Mouse (Mus musculus) ES-Bruce4 (cell line): ENCODE data around the gene Mgmt. TPM values are rescaled to one million over a fixed set of nuclear protein-coding genes. Genes with fewer than 3 reads are reported as not detected.
A peak's percentile ranks its signal among the peaks of the same experiment; 100 is the strongest.

ENCODE experiments used
- H3K27ac ChIP-seq: 2 replicates; pipeline ENCODE4 v1.5.1; 2012; ENCODE audit warnings: low read length, inconsistent platforms; ENCODE audit not compliant: insufficient read depth
- H3K27me3 ChIP-seq: 2 replicates; pipeline ENCODE4 v1.6.1; 2012; ENCODE audit warnings: mild to moderate bottlenecking, low read length, inconsistent platforms; ENCODE audit not compliant: control insufficient read depth, poor library complexity, insufficient read depth, severe bottlenecking
- H3K36me3 ChIP-seq: 2 replicates; pipeline ENCODE4 v1.6.1; 2012; ENCODE audit warnings: inconsistent platforms, mild to moderate bottlenecking, low read length, moderate library complexity; ENCODE audit not compliant: control insufficient read depth, poor library complexity, insufficient read depth, severe bottlenecking
- H3K4me1 ChIP-seq: one replicate; pipeline ENCODE4 v1.8.1; 2011; ENCODE audit warnings: low read length; ENCODE audit not compliant: control insufficient read depth, insufficient read depth
- H3K4me3 ChIP-seq: 2 replicates; pipeline ENCODE4 v1.5.1; 2011; ENCODE audit warnings: low read depth, mild to moderate bottlenecking, low read length
- H3K9ac ChIP-seq: 2 replicates; pipeline ENCODE4 v1.6.1; 2012; ENCODE audit warnings: low read depth, mild to moderate bottlenecking, inconsistent platforms; ENCODE audit not compliant: poor library complexity, severe bottlenecking
- H3K9me3 ChIP-seq: replicated peaks from 2 replicates; pipeline ENCODE4 v1.6.1; 2012; ENCODE audit warnings: mild to moderate bottlenecking, low read length, inconsistent platforms; ENCODE audit not compliant: control insufficient read depth, poor library complexity, insufficient read depth, severe bottlenecking
- CTCF ChIP-seq: IDR thresholded peaks from one replicate; pipeline ENCODE4 v1.8.1; 2011; ENCODE audit warnings: low read depth, low read length
- EP300 ChIP-seq: IDR thresholded peaks from 2 replicates; pipeline ENCODE4 v1.6.1; 2011; ENCODE audit warnings: low read depth, low read length; ENCODE audit not compliant: insufficient read depth
- POLR2A ChIP-seq: IDR thresholded peaks from one replicate; pipeline ENCODE4 v1.8.1; 2011; ENCODE audit warnings: low read length; ENCODE audit not compliant: insufficient read depth
- polyA plus RNA-seq: library from polyadenylated mRNA; stranded (reverse); fragments of >200 nt; gene quantifications from 2 replicates; pipeline ENCODE4 v1.2.4, GENCODE M21; 2011; ENCODE audit warnings: low read depth; ENCODE audit not compliant: missing spikeins, insufficient read depth, insufficient read length

Gene Mgmt
- polyA plus RNA-seq, 1 experiment: 9.6 TPM

DNA sequence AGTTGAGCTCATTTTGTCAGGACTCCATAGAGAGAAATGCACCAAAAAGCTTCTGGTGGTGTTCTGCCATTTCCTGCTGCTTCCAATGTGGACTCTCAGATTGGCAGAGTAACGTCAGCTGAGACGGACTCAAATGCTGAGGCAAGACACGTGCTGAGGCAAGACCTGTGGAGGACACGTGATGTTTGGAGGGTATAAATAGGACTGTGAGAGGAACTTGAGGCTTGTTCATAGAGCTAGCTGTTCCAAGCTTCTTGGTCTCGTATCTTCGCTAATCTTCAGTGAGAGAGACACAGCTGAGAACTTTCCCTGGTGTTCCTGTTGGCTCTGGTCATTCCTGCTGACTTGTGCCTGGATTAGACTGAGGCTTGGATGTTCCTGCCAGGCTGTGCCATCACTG lies 176.9 kb downstream of the Mgmt start:
- Histone ChIP-seq H3K36me3 (no peaks in the 10 kb centered on the region), H3K27ac (no peak overlapping the region), H3K4me3 (no peak overlapping the region), H3K4me1 (no peaks in the 10 kb centered on the region), H3K9ac (no peak overlapping the region), H3K27me3 (no peaks in the 10 kb centered on the region), H3K9me3 (no peaks in the 10 kb centered on the region)
- TF ChIP-seq CTCF: no peak
- TF ChIP-seq POLR2A: no peak
- TF ChIP-seq EP300: no peak

DNA sequence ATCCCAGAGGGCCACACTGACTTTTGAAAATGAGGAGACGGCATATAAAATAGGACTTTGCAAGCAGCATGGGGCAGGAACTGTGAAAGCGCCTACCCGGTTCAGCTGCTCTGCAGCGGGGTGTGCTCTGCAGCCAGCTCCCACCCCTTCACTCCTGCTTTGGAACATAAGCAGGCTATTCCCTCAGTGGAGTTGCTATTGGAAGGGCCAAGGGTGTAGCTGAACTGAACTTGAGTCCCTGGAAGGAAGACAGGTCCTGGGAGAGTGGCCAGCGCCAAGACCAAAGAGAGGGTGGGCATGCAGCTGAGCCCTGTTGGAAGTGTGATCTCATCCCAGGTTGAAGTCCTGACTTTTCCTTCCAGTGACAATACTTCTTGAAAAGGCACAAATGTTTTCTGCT lies 179.5 kb downstream of the Mgmt start:
- no peak overlapping the region for H3K27ac ChIP-seq
- H3K9me3 ChIP-seq: no peaks in the 10 kb centered on the region
- no peak overlapping the region for H3K4me3 ChIP-seq
- TF ChIP-seq POLR2A (no peak), CTCF (no peak), EP300 (no peak)
- H3K9ac ChIP-seq: no peak overlapping the region
- no peaks in the 10 kb centered on the region for H3K36me3 ChIP-seq
- no peaks in the 10 kb centered on the region for H3K27me3 ChIP-seq
- no peaks in the 10 kb centered on the region for H3K4me1 ChIP-seq

DNA sequence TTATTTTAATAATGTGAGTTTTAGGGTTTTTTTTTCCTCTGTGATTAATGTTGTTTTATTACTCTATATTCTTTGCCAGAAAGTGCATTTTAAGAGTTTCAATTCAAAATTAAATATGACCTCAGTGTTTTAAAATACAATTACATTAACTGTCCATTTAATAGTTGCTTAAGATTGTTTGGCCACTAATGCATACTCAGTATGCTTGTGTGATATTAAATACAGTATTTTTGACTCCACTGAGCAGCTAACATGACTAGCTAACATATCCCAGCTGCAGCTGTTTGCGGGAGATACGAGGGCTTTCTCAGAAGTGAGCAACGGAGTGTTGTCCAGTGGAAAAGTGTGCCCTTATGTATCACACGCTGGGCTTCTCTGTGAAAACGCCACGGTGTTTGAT lies 179.9 kb downstream of the Mgmt start:
- Histone ChIP-seq H3K36me3 (no peaks in the 10 kb centered on the region), H3K9me3 (no peaks in the 10 kb centered on the region), H3K27ac (no peak overlapping the region), H3K9ac (no peak overlapping the region), H3K4me1 (no peaks in the 10 kb centered on the region), H3K4me3 (no peak overlapping the region), H3K27me3 (no peaks in the 10 kb centered on the region)
- TF ChIP-seq POLR2A (no peak), EP300 (no peak), CTCF (no peak)

DNA sequence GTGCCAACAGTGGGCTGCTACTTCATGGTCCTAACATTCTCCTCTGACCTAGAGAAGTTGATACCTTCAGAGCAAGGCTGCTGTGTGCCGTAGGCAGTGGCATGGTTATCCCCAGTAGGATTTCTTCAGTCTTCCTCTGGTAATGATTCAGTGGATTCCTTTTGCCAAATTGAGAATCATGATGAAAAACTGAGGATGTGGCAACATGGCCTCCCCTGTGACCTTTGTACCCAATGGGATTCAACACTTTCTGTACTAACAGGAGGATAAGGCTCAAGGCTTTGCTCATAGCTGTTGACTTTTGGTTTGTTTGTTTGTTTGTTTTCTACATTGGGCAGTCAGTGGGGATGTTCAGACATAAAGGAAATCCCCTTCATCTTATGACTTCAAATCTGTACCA lies 180.9 kb downstream of the Mgmt start:
- H3K36me3 ChIP-seq: no peaks in the 10 kb centered on the region
- H3K9ac ChIP-seq: no peak overlapping the region
- H3K9me3 ChIP-seq: no peaks in the 10 kb centered on the region
- no peak overlapping the region for H3K27ac ChIP-seq
- no peak for TF ChIP-seq CTCF
- no peak for TF ChIP-seq POLR2A
- no peak for TF ChIP-seq EP300
- H3K27me3 ChIP-seq: no peaks in the 10 kb centered on the region
- H3K4me1 ChIP-seq: no peaks in the 10 kb centered on the region
- no peak overlapping the region for H3K4me3 ChIP-seq

DNA sequence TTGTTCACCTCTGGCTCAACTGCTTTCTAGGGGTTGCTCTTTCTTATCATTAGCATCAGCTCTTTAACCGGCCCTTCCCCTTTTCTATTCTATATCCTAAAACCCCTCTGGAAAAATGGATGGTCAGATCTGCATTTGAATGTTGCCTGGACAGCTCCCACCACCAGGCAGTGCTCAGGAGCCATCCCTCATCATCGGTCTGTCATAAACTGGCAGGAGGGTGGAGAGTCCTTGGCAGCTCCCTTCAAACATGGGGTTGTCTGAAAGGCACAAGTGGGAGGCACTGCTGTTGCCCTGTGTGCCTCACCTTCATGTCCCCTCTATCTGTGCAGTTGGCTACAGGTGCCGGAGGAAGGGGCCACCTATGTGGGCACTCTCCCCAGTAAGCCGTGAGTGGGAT lies 185.8 kb downstream of the Mgmt start:
- Histone ChIP-seq H3K4me3 (no peak overlapping the region), H3K4me1 (no peaks in the 10 kb centered on the region), H3K36me3 (no peaks in the 10 kb centered on the region), H3K27me3 (no peaks in the 10 kb centered on the region), H3K9ac (no peak overlapping the region), H3K27ac (no peak overlapping the region), H3K9me3 (no peaks in the 10 kb centered on the region)
- TF ChIP-seq POLR2A (no peak), EP300 (0 out of 2 replicates have a peak, but pooled peaks have one; percentile 14), CTCF (no peak)

DNA sequence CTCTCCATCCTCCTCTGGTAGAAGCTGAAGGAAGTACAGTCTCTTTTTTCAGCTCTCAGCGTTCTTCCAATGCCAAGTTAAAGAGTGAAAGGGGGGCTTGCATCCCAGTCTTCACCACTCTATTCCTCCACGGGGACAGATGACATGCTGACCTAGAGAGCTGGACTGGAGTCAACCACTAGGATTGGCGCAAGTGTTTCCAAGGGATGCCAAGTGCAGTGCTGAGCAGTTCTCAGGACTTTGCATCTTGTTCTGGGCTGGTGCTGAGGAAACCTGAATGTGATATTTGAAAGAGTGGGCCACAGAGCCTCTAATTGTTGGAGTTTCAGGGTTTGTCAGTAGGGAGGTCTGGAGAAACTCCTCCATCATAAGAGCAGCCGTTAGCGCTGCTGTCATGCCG lies 187.8 kb downstream of the Mgmt start:
- H3K27ac ChIP-seq: no peak overlapping the region
- H3K9me3 ChIP-seq: no peaks in the 10 kb centered on the region
- H3K4me3 ChIP-seq: no peak overlapping the region
- H3K9ac ChIP-seq: no peak overlapping the region
- TF ChIP-seq EP300 (no peak), POLR2A (no peak), CTCF (no peak)
- H3K4me1 ChIP-seq: no peaks in the 10 kb centered on the region
- no peaks in the 10 kb centered on the region for H3K27me3 ChIP-seq
- no peaks in the 10 kb centered on the region for H3K36me3 ChIP-seq
